Mouse (Mus musculus) intestine, embryonic 14.5 days (tissue): ENCODE results near the gene Cdkn3. TPM values are rescaled to one million over a fixed set of nuclear protein-coding genes. Genes with fewer than 3 reads are reported as not detected.

Source experiments
- ATAC-seq: fragments of 200-750 bp; cut with Nextera tagmentation; replicated peaks from 2 replicates; pipeline ENCODE4 v1.8.0; 2017; ENCODE audit warnings: low read depth, moderate number of reproducible peaks, moderate TSS enrichment, moderate library complexity; ENCODE audit not compliant: low FRiP score, low TSS enrichment
- DNase-seq: peaks from one replicate; pipeline ENCODE4 v3.0.0-alpha.2; 2018; ENCODE audit warnings: low spot score
- H3K27ac ChIP-seq: fragments of 300-500 bp; sonication (generic); 2 replicates; pipeline ENCODE4 v1.5.1; 2014; ENCODE audit warnings: low read depth, mild to moderate bottlenecking, control low read depth
- H3K27me3 ChIP-seq: fragments of 300-500 bp; sonication (generic); replicated peaks from 2 replicates; pipeline ENCODE4 v1.6.1; 2014; ENCODE audit warnings: low read length, control low read depth; ENCODE audit not compliant: control insufficient read depth, insufficient read depth
- H3K36me3 ChIP-seq: fragments of 300-500 bp; sonication (generic); 2 replicates; pipeline ENCODE4 v1.6.1; 2014; ENCODE audit warnings: low read length, control low read depth; ENCODE audit not compliant: control insufficient read depth, insufficient read depth
- H3K4me1 ChIP-seq: fragments of 300-500 bp; sonication (generic); replicated peaks from 2 replicates; pipeline ENCODE4 v1.6.1; 2014; ENCODE audit warnings: low read length, control low read depth, mixed read lengths; ENCODE audit not compliant: control insufficient read depth, insufficient read depth
- H3K4me2 ChIP-seq: fragments of 300-500 bp; sonication (generic); 2 replicates; pipeline ENCODE4 v1.6.1; 2014; ENCODE audit warnings: low read length
- H3K4me3 ChIP-seq: fragments of 300-500 bp; sonication (generic); 2 replicates; pipeline ENCODE4 v1.5.1; 2014; ENCODE audit warnings: low read depth, low read length, control low read depth, mixed read lengths
- H3K9ac ChIP-seq: fragments of 300-500 bp; sonication (generic); 2 replicates; pipeline ENCODE4 v1.6.1; 2014; ENCODE audit warnings: mild to moderate bottlenecking, low read length
- H3K9me3 ChIP-seq: fragments of 300-500 bp; sonication (generic); 2 replicates; pipeline ENCODE4 v1.6.1; 2016; ENCODE audit warnings: low read length, control low read depth; ENCODE audit not compliant: control insufficient read depth
- WGBS: fragments of 180-500 bp; shearing (Covaris S2); extraction: QIAGEN DNeasy Blood & Tissue Kit; methylation state at CpG from one replicate; pipeline ENCODE4 v1.1.7; 2014; 5-methylcytosine and 5-hydroxymethylcytosine counted together
- polyA plus RNA-seq: library from polyadenylated mRNA; unstranded; fragments of >200 nt; fragmentation: Nextera tagmentation; extraction: Ambion mirVana; gene quantifications from 2 replicates; pipeline ENCODE4 v1.2.1, GENCODE M21; 2014

Gene Cdkn3
- polyA plus RNA-seq, 1 experiment from 2014 or later, result 53.3 TPM

DNA sequence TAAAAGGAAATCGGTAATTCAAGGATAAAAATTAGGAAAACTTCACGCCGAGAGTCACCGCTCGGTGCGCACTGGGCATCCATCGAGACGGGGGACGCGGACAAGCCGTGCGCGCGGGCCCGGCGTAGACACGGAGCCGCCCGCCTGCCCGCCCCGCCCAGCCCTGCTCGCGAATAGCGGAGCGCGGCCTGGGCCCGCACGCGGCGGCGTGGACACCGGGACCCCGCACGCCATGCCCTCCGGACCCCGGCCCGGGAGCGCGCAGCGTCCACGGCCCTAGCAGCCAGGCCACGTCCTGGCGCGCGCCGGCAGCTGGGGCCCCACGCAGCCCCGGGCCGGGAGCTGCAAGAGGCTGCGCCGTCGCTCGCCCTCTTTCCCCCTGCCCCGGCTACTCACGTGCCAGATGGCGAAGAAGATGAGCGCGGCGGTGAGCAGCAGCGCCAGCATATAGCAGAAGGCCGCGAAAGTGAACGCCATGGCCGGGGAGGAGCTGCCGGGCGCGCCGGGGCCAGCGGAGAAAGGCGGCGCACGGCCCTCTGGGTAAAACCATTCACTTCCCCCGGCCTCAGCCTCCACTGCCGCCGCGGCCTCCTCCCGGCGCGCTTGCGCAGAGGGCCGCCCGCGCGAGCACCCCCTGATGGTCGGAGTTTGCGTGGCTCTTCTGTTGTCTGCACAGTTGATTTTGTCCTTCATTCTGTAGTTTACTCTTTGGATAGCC lies 27.6 kb downstream of the Cdkn3 start, which contains the start of gene Cnih1:
TSS of gene Cnih1 (minus strand) at position 625 of the 718 bp plus-strand sequence.
- peak within 1 kb of the TSS; percentile 84 for H3K4me2 ChIP-seq
- peak within 1 kb of the TSS; percentile 97 for H3K9ac ChIP-seq
- ATAC-seq (peak; percentile 97), DNase-seq (peak; percentile 93)
- peaks cover 10% of the 10 kb centered on the region for H3K4me1 ChIP-seq
- peak within 1 kb of the TSS; percentile 95 for H3K4me3 ChIP-seq
- H3K27ac ChIP-seq, result peak within 1 kb of the TSS; percentile 97
- under 1% methylated on average over 80 of the region's 86 CpGs for WGBS
- no peaks in the 10 kb centered on the region for H3K27me3 ChIP-seq
- H3K36me3 ChIP-seq, result peaks cover 9% of the 10 kb centered on the region
- no peaks in the 10 kb centered on the region for H3K9me3 ChIP-seq

- 22% methylated on average over 8 of the region's 8 CpGs for WGBS
- Histone ChIP-seq H3K4me3 (peak overlapping the region; percentile 95), H3K4me2 (peak overlapping the region; percentile 39), H3K9ac (0 out of 2 replicates have a peak overlapping the region, but pooled peaks have one; percentile 1), H3K27me3 (no peaks in the 10 kb centered on the region), H3K36me3 (peaks cover 6% of the 10 kb centered on the region), H3K4me1 (peaks cover 10% of the 10 kb centered on the region), H3K27ac (peak overlapping the region; percentile 97), H3K9me3 (no peaks in the 10 kb centered on the region)
- no peak for DNase-seq
- ATAC-seq, result 0 out of 2 replicates have a peak, but pooled peaks have one; percentile 14
Measured at GRCm38 (mm10) chr14:46788505-46788901, 28.2 kb downstream of the Cdkn3 start.

DNA sequence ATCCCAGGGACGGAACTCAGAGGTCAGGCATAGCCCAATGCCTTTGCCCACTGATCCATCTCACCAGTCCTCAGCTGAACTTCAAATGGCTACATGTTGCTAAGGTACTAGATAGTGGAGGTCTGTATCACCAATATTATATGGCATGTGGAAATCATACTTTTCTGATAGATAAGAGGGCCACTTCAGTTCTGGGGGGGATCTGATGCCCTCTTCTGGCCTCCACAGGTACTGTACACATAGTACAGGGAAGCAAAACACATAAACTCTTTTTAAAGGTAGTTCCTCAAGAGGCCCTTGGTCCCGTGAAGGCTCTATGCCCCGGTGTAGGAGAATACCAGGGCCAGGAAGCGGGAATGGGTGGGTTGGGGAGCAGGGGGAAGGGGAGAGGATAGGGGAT lies 30.0 kb downstream of the Cdkn3 start:
- no peak overlapping the region for H3K27ac ChIP-seq
- ATAC-seq (no peak), DNase-seq (peak; percentile 46)
- no peaks in the 10 kb centered on the region for H3K27me3 ChIP-seq
- H3K36me3 ChIP-seq, result no peaks in the 10 kb centered on the region
- H3K4me3 ChIP-seq, result no peak overlapping the region
- peaks cover 10% of the 10 kb centered on the region for H3K4me1 ChIP-seq
- no peak overlapping the region for H3K9ac ChIP-seq
- no peaks in the 10 kb centered on the region for H3K9me3 ChIP-seq
- H3K4me2 ChIP-seq, result no peak overlapping the region
- WGBS, result 76% methylated on average over 4 of the region's 4 CpGs

GRCm38 (mm10) chr14:46790723-46791122 lies 30.4 kb downstream of the Cdkn3 start:
- no peaks in the 10 kb centered on the region for H3K27me3 ChIP-seq
- no peak overlapping the region for H3K27ac ChIP-seq
- no peaks in the 10 kb centered on the region for H3K9me3 ChIP-seq
- H3K36me3 ChIP-seq, result no peaks in the 10 kb centered on the region
- DNase-seq, result no peak
- H3K4me2 ChIP-seq, result no peak overlapping the region
- 92% methylated on average over 6 of the region's 6 CpGs for WGBS
- no peak for ATAC-seq
- H3K4me3 ChIP-seq, result no peak overlapping the region
- H3K9ac ChIP-seq, result no peak overlapping the region
- H3K4me1 ChIP-seq, result peaks cover 10% of the 10 kb centered on the region

DNA sequence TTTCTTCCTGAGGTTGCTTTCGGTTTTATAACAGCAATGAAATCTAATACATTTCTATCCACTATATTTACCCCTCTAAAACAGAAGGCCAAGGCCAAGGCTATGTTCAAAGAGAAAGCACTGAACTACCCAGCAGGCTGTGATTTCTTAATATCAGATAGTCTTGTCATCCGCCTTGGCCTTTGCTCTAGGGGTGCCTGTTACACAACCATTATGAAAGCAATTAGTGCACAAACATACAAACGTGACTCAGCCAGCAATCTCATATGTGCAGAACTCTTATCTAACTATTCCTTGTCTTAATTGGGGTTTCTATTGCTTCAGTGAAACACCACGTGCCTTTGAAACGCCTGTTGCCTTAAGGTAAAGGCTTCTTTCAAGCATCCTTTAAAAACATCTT lies 33.8 kb downstream of the Cdkn3 start:
- H3K4me3 ChIP-seq, result no peak overlapping the region
- DNase-seq (no peak), ATAC-seq (no peak)
- 0 out of 2 replicates have a peak, but pooled peaks cover under 1% of the 10 kb centered on the region for H3K9me3 ChIP-seq
- H3K4me1 ChIP-seq, result no peaks in the 10 kb centered on the region
- WGBS, result 87% methylated on average over 5 of the region's 5 CpGs
- H3K27me3 ChIP-seq, result no peaks in the 10 kb centered on the region
- no peaks in the 10 kb centered on the region for H3K36me3 ChIP-seq
- H3K9ac ChIP-seq, result no peak overlapping the region
- H3K4me2 ChIP-seq, result no peak overlapping the region
- H3K27ac ChIP-seq, result no peak overlapping the region

DNA sequence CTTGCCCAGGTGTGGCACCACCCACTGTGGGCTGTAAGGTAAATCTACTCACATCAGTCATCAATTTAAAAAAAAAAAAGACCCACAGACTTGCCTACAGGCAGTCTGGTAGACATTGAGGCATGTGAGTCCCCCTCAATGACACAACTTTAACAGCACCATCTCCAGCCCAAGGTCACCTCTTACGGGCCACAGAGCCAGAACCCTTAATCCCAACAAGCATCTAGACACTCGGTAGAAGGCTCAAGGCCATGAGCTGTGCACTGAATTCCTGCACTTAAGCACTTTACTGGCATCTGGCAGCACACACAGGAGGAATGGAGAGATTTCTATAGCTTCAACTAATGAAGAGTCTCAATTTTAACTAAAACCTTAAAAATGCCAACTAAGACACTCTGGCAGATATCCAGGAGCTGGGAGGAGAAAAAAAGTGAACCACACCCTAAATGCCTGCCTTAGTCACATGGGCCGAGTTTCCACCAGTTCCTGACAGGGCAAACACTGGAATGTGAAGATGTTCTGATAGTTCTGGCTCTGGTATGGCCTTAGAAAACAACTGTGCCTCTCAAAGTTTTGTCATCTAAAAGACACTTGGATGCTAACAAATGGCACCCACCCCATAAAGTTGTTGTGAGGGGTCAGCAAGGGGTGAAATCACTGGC lies 40.5 kb downstream of the Cdkn3 start:
- no peak for ATAC-seq
- H3K27ac ChIP-seq, result no peak overlapping the region
- 65% methylated on average over 3 of the region's 3 CpGs for WGBS

DNA sequence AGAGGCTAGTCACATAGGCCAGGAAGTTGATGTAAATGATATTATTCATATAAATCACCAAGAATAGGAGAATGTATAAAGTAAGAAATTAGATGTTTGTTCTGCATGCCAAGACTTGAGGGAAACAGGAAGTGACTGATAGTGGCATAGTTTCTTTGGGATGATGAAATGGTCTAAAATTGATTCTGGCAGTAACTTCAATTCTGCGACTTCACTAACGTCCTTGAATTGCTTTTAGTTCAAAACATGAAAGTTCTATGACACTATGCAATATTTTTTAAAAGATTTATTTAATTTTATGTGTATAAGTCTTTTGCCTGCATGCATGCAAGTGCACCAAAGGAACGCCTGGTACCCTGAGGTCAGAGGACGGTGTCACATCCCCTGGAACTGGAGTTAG lies 42.9 kb downstream of the Cdkn3 start:
- no peaks in the 10 kb centered on the region for H3K27me3 ChIP-seq
- no peak overlapping the region for H3K4me2 ChIP-seq
- H3K4me1 ChIP-seq, result no peaks in the 10 kb centered on the region
- no peak overlapping the region for H3K4me3 ChIP-seq
- no peak overlapping the region for H3K9ac ChIP-seq
- H3K9me3 ChIP-seq, result 0 out of 2 replicates have a peak, but pooled peaks cover 2% of the 10 kb centered on the region
- no peak for DNase-seq
- no peak for ATAC-seq
- WGBS, result 81% methylated on average over 4 of the region's 4 CpGs
- no peak overlapping the region for H3K27ac ChIP-seq
- peaks cover 7% of the 10 kb centered on the region; the same call in 1 of the 2 replicates for H3K36me3 ChIP-seq

More for the DNA sequence above, 40.5 kb downstream of the Cdkn3 start:
- 0 out of 2 replicates have a peak, but pooled peaks cover 2% of the 10 kb centered on the region for H3K9me3 ChIP-seq
- H3K27me3 ChIP-seq, result no peaks in the 10 kb centered on the region
- H3K4me1 ChIP-seq, result no peaks in the 10 kb centered on the region
- no peak overlapping the region for H3K9ac ChIP-seq
- no peaks in the 10 kb centered on the region; the same call in 1 of the 2 replicates for H3K36me3 ChIP-seq
- H3K4me2 ChIP-seq, result no peak overlapping the region
- H3K4me3 ChIP-seq, result no peak overlapping the region
- no peak for DNase-seq

GRCm38 (mm10) chr14:46803791-46804190 lies 43.5 kb downstream of the Cdkn3 start:
- no peaks in the 10 kb centered on the region for H3K4me1 ChIP-seq
- 0 out of 2 replicates have a peak, but pooled peaks cover 2% of the 10 kb centered on the region for H3K9me3 ChIP-seq
- DNase-seq (no peak), ATAC-seq (no peak)
- H3K9ac ChIP-seq, result no peak overlapping the region
- H3K27me3 ChIP-seq, result no peaks in the 10 kb centered on the region
- H3K27ac ChIP-seq, result no peak overlapping the region
- WGBS, result 85% methylated on average over 1 of the region's 1 CpGs
- H3K4me3 ChIP-seq, result no peak overlapping the region
- no peak overlapping the region for H3K4me2 ChIP-seq
- peaks cover 12% of the 10 kb centered on the region; the same call in 1 of the 2 replicates for H3K36me3 ChIP-seq
